Mouse (Mus musculus) lung, postnatal 0 days (tissue): ENCODE data around the gene Mnt. TPM values are rescaled to one million over a fixed set of nuclear protein-coding genes. Genes with fewer than 3 reads are reported as not detected.

Experiments used
- ATAC-seq: fragments of 200-750 bp; cut with Nextera tagmentation; 2 replicates; pipeline ENCODE4 v1.8.0; 2017; ENCODE audit warnings: moderate library complexity
- DNase-seq: peaks from one replicate; pipeline ENCODE4 v3.0.0-alpha.2; 2016; ENCODE audit warnings: low spot score
- H3K27ac ChIP-seq: fragments of 300-500 bp; sonication (generic); 2 replicates; pipeline ENCODE4 v1.5.1; 2014; ENCODE audit warnings: antibody characterized with exemption, mild to moderate bottlenecking, low read length, mixed read lengths
- H3K27me3 ChIP-seq: fragments of 300-500 bp; sonication (generic); replicated peaks from 2 replicates; pipeline ENCODE4 v1.6.1; 2014; ENCODE audit warnings: low read length, mixed read lengths; ENCODE audit not compliant: insufficient read depth
- H3K36me3 ChIP-seq: fragments of 300-500 bp; sonication (generic); 2 replicates; pipeline ENCODE4 v1.6.1; 2014; ENCODE audit warnings: low read length, mixed read lengths; ENCODE audit not compliant: insufficient read depth
- H3K4me1 ChIP-seq: fragments of 300-500 bp; sonication (generic); 2 replicates; pipeline ENCODE4 v1.6.1; 2014; ENCODE audit warnings: antibody characterized with exemption, low read depth, low read length, mixed read lengths; ENCODE audit not compliant: insufficient read depth
- H3K4me2 ChIP-seq: fragments of 300-500 bp; sonication (generic); replicated peaks from 2 replicates; pipeline ENCODE4 v1.6.1; 2014; ENCODE audit warnings: low read depth, mild to moderate bottlenecking, low read length, moderate library complexity, mixed read lengths
- H3K4me3 ChIP-seq: fragments of 300-500 bp; sonication (generic); 2 replicates; pipeline ENCODE4 v1.5.1; 2014; ENCODE audit warnings: low read depth, low read length
- H3K9ac ChIP-seq: fragments of 300-500 bp; sonication (generic); replicated peaks from 2 replicates; pipeline ENCODE4 v1.6.1; 2014; ENCODE audit warnings: low read depth, mild to moderate bottlenecking
- H3K9me3 ChIP-seq: fragments of 300-500 bp; sonication (generic); 2 replicates; pipeline ENCODE4 v1.6.1; 2016; ENCODE audit warnings: low read length, mixed read lengths
- CTCF ChIP-seq: IDR thresholded peaks from 2 replicates; pipeline ENCODE4 v1.5.1; 2016; ENCODE audit warnings: antibody characterized with exemption, mild to moderate bottlenecking
- EP300 ChIP-seq: IDR thresholded peaks from 2 replicates; pipeline ENCODE4 v1.6.1; 2016; ENCODE audit warnings: antibody characterized with exemption, mild to moderate bottlenecking, control low read depth
- WGBS: fragments of 180-500 bp; shearing (Covaris S2); extraction: QIAGEN DNeasy Blood & Tissue Kit; methylation state at CpG from one replicate; pipeline ENCODE4 v1.1.7; 2014; 5-methylcytosine and 5-hydroxymethylcytosine counted together
- polyA plus RNA-seq: library from polyadenylated mRNA; unstranded; fragments of >200 nt; fragmentation: Nextera tagmentation; extraction: Ambion mirVana; gene quantifications from 2 replicates; pipeline ENCODE4 v1.2.1, GENCODE M21; 2015

Mnt gene
- polyA plus RNA-seq, 1 experiment from 2014 or later, result 4.7 TPM

GRCm38 (mm10) chr11:74842656-74843434, 12.1 kb downstream of the Mnt start:
- Histone ChIP-seq H3K36me3 (peaks cover 12% of the 10 kb centered on the region; the same call in 1 of the 2 replicates), H3K9me3 (no peaks in the 10 kb centered on the region), H3K4me3 (no peak overlapping the region), H3K9ac (no peak overlapping the region), H3K4me2 (no peak overlapping the region), H3K27me3 (no peaks in the 10 kb centered on the region), H3K27ac (no peak overlapping the region), H3K4me1 (peaks cover 8% of the 10 kb centered on the region; the same call in 1 of the 2 replicates)
- no peak for TF ChIP-seq CTCF
- no peak for TF ChIP-seq EP300
- DNase-seq (no peak), ATAC-seq (no peak)
- WGBS, result 87% methylated on average over 15 of the region's 22 CpGs

GRCm38 (mm10) chr11:74843435-74843714, 12.7 kb downstream of the Mnt start:
- no peak overlapping the region; the same call in 1 of the 2 replicates for H3K27ac ChIP-seq
- WGBS, result 47% methylated on average over 2 of the region's 2 CpGs
- peaks cover 8% of the 10 kb centered on the region; the same call in 1 of the 2 replicates for H3K4me1 ChIP-seq
- no peak overlapping the region for H3K4me2 ChIP-seq
- H3K36me3 ChIP-seq, result peaks cover 12% of the 10 kb centered on the region; the same call in 1 of the 2 replicates
- H3K4me3 ChIP-seq, result no peak overlapping the region
- no peak for TF ChIP-seq CTCF
- TF ChIP-seq EP300, result no peak
- no peak overlapping the region for H3K9ac ChIP-seq
- H3K9me3 ChIP-seq, result no peaks in the 10 kb centered on the region
- DNase-seq (peak; percentile 32), ATAC-seq (no peak)
- no peaks in the 10 kb centered on the region for H3K27me3 ChIP-seq

- Histone ChIP-seq H3K27ac (no peak overlapping the region; the same call in 1 of the 2 replicates), H3K9me3 (no peaks in the 10 kb centered on the region), H3K27me3 (no peaks in the 10 kb centered on the region), H3K4me1 (peaks cover 8% of the 10 kb centered on the region; the same call in 1 of the 2 replicates), H3K4me2 (no peak overlapping the region), H3K9ac (no peak overlapping the region), H3K36me3 (peaks cover 12% of the 10 kb centered on the region; the same call in 1 of the 2 replicates), H3K4me3 (no peak overlapping the region)
- 52% methylated on average over 5 of the region's 5 CpGs for WGBS
- ATAC-seq, result no peak
- no peak for DNase-seq
- TF ChIP-seq CTCF, result no peak
- no peak for TF ChIP-seq EP300
These were observed 13.0 kb downstream of the Mnt start for GRCm38 (mm10) chr11:74843761-74844160.

GRCm38 (mm10) chr11:74845784-74846183, 15.1 kb downstream of the Mnt start:
- H3K4me2 ChIP-seq, result no peak overlapping the region

GRCm38 (mm10) chr11:74847919-74848521, 17.3 kb downstream of the Mnt start:
- Histone ChIP-seq H3K4me1 (no peaks in the 10 kb centered on the region), H3K9ac (no peak overlapping the region), H3K36me3 (no peaks in the 10 kb centered on the region), H3K4me2 (0 out of 2 replicates have a peak overlapping the region, but pooled peaks have one; percentile 38), H3K27ac (0 out of 2 replicates have a peak overlapping the region, but pooled peaks have one; percentile 38), H3K4me3 (no peak overlapping the region), H3K9me3 (no peaks in the 10 kb centered on the region), H3K27me3 (no peaks in the 10 kb centered on the region)
- TF ChIP-seq CTCF (peak; percentile 88), EP300 (no peak)
- WGBS, result 7% methylated on average over 13 of the region's 13 CpGs
- DNase-seq (peak; percentile 86), ATAC-seq (peak; percentile 91)

More at GRCm38 (mm10) chr11:74845784-74846183, 15.1 kb downstream of the Mnt start:
- TF ChIP-seq CTCF, result peak; percentile 62
- no peak for TF ChIP-seq EP300
- DNase-seq (peak; percentile 41), ATAC-seq (no peak)
- Histone ChIP-seq H3K9me3 (no peaks in the 10 kb centered on the region), H3K27me3 (no peaks in the 10 kb centered on the region), H3K9ac (no peak overlapping the region), H3K27ac (no peak overlapping the region), H3K36me3 (peaks cover 12% of the 10 kb centered on the region; the same call in 1 of the 2 replicates), H3K4me1 (no peaks in the 10 kb centered on the region), H3K4me3 (no peak overlapping the region)
- 63% methylated on average over 3 of the region's 3 CpGs for WGBS

GRCm38 (mm10) chr11:74850998-74851661, 20.4 kb downstream of the Mnt start:
- Histone ChIP-seq H3K9ac (no peak overlapping the region), H3K27me3 (no peaks in the 10 kb centered on the region), H3K36me3 (no peaks in the 10 kb centered on the region), H3K4me3 (no peak overlapping the region), H3K9me3 (no peaks in the 10 kb centered on the region), H3K27ac (no peak overlapping the region), H3K4me1 (no peaks in the 10 kb centered on the region), H3K4me2 (no peak overlapping the region)
- WGBS, result 77% methylated on average over 14 of the region's 14 CpGs
- DNase-seq, result no peak
- TF ChIP-seq CTCF, result no peak
- no peak for TF ChIP-seq EP300
- no peak for ATAC-seq
